Mouse (Mus musculus): ENCODE results near the gene Slc35b1. TPM values are rescaled to one million over a fixed set of nuclear protein-coding genes. Genes with fewer than 3 reads are reported as not detected.

Slc35b1 gene
- polyA plus RNA-seq, 1 experiment from 2014 or later, result 130 TPM

GRCm38 (mm10) chr11:95387354-95387753 lies 2.9 kb downstream of the Slc35b1 start:
- ATAC-seq (ENCODE audit: low FRiP score) (no peak), DNase-seq (ENCODE audit: low spot score, missing footprints) (no peak)
- no peak overlapping the region for H3K4me3 ChIP-seq (ENCODE audit: low read depth, low read length)
- WGBS, result 92% methylated on average over 7 of the region's 7 CpGs
- H3K27ac ChIP-seq (ENCODE audit: low read depth, low read length), result no peak overlapping the region
- H3K4me2 ChIP-seq, result no peak overlapping the region
- H3K27me3 ChIP-seq (ENCODE audit: control insufficient read depth, insufficient read depth, low read length), result no peaks in the 10 kb centered on the region
- H3K9me3 ChIP-seq (ENCODE audit: control insufficient read depth, low read length), result no peaks in the 10 kb centered on the region
- no peak overlapping the region for H3K9ac ChIP-seq (ENCODE audit: low read length)
- peaks cover 13% of the 10 kb centered on the region for H3K4me1 ChIP-seq (ENCODE audit: control insufficient read depth, insufficient read depth, low read length)
- peaks cover 14% of the 10 kb centered on the region for H3K36me3 ChIP-seq (ENCODE audit: control insufficient read depth, insufficient read depth, low read length)

GRCm38 (mm10) chr11:95389006-95389405 lies 4.5 kb downstream of the Slc35b1 start:
- 79% methylated on average over 3 of the region's 3 CpGs for WGBS
- Histone ChIP-seq H3K9me3 (ENCODE audit: control insufficient read depth, low read length) (no peaks in the 10 kb centered on the region), H3K4me3 (ENCODE audit: low read depth, low read length) (no peak overlapping the region), H3K36me3 (ENCODE audit: control insufficient read depth, insufficient read depth, low read length) (peaks cover 14% of the 10 kb centered on the region), H3K4me1 (ENCODE audit: control insufficient read depth, insufficient read depth, low read length) (peaks cover 13% of the 10 kb centered on the region), H3K9ac (ENCODE audit: low read length) (no peak overlapping the region), H3K27ac (ENCODE audit: low read depth, low read length) (no peak overlapping the region), H3K4me2 (no peak overlapping the region), H3K27me3 (ENCODE audit: control insufficient read depth, insufficient read depth, low read length) (no peaks in the 10 kb centered on the region)
- no peak for ATAC-seq (ENCODE audit: low FRiP score)
- no peak for DNase-seq (ENCODE audit: low spot score, missing footprints)

GRCm38 (mm10) chr11:95390420-95390819 lies 5.9 kb downstream of the Slc35b1 start:
- peak; percentile 77 for DNase-seq (ENCODE audit: low spot score, missing footprints)
- Histone ChIP-seq H3K4me2 (no peak overlapping the region), H3K27me3 (ENCODE audit: control insufficient read depth, insufficient read depth, low read length) (no peaks in the 10 kb centered on the region), H3K36me3 (ENCODE audit: control insufficient read depth, insufficient read depth, low read length) (peaks cover 14% of the 10 kb centered on the region), H3K4me3 (ENCODE audit: low read depth, low read length) (no peak overlapping the region), H3K27ac (ENCODE audit: low read depth, low read length) (no peak overlapping the region), H3K9ac (ENCODE audit: low read length) (no peak overlapping the region), H3K4me1 (ENCODE audit: control insufficient read depth, insufficient read depth, low read length) (peaks cover 12% of the 10 kb centered on the region), H3K9me3 (ENCODE audit: control insufficient read depth, low read length) (no peaks in the 10 kb centered on the region)
- no peak for ATAC-seq (ENCODE audit: low FRiP score)
- WGBS, result 93% methylated on average over 6 of the region's 6 CpGs

GRCm38 (mm10) chr11:95391201-95391600 lies 6.7 kb downstream of the Slc35b1 start:
- Histone ChIP-seq H3K4me3 (ENCODE audit: low read depth, low read length) (no peak overlapping the region), H3K9ac (ENCODE audit: low read length) (no peak overlapping the region), H3K4me1 (ENCODE audit: control insufficient read depth, insufficient read depth, low read length) (peaks cover 4% of the 10 kb centered on the region), H3K27ac (ENCODE audit: low read depth, low read length) (no peak overlapping the region), H3K27me3 (ENCODE audit: control insufficient read depth, insufficient read depth, low read length) (no peaks in the 10 kb centered on the region), H3K4me2 (no peak overlapping the region), H3K36me3 (ENCODE audit: control insufficient read depth, insufficient read depth, low read length) (peaks cover 14% of the 10 kb centered on the region), H3K9me3 (ENCODE audit: control insufficient read depth, low read length) (no peaks in the 10 kb centered on the region)
- WGBS, result 72% methylated on average over 4 of the region's 4 CpGs
- DNase-seq (ENCODE audit: low spot score, missing footprints) (peak; percentile 78), ATAC-seq (ENCODE audit: low FRiP score) (no peak)

- ATAC-seq (ENCODE audit: low FRiP score) (no peak), DNase-seq (ENCODE audit: low spot score, missing footprints) (no peak)
- no peak overlapping the region for H3K27ac ChIP-seq (ENCODE audit: low read depth, low read length)
- no peak overlapping the region for H3K4me3 ChIP-seq (ENCODE audit: low read depth, low read length)
- H3K9me3 ChIP-seq (ENCODE audit: control insufficient read depth, low read length), result no peaks in the 10 kb centered on the region
- peaks cover 14% of the 10 kb centered on the region for H3K36me3 ChIP-seq (ENCODE audit: control insufficient read depth, insufficient read depth, low read length)
- H3K9ac ChIP-seq (ENCODE audit: low read length), result no peak overlapping the region
- no peak overlapping the region for H3K4me2 ChIP-seq
- no peaks in the 10 kb centered on the region for H3K27me3 ChIP-seq (ENCODE audit: control insufficient read depth, insufficient read depth, low read length)
- no peaks in the 10 kb centered on the region for H3K4me1 ChIP-seq (ENCODE audit: control insufficient read depth, insufficient read depth, low read length)
- WGBS, result 75% methylated on average over 5 of the region's 5 CpGs
Measured at GRCm38 (mm10) chr11:95391743-95392142, 7.3 kb downstream of the Slc35b1 start.

GRCm38 (mm10) chr11:95392223-95392667 lies 7.8 kb downstream of the Slc35b1 start:
- H3K4me1 ChIP-seq (ENCODE audit: control insufficient read depth, insufficient read depth, low read length), result no peaks in the 10 kb centered on the region
- peaks cover 14% of the 10 kb centered on the region for H3K36me3 ChIP-seq (ENCODE audit: control insufficient read depth, insufficient read depth, low read length)
- 61% methylated on average over 7 of the region's 7 CpGs for WGBS
- H3K27ac ChIP-seq (ENCODE audit: low read depth, low read length), result no peak overlapping the region
- ATAC-seq (ENCODE audit: low FRiP score) (no peak), DNase-seq (ENCODE audit: low spot score, missing footprints) (no peak)
- H3K4me3 ChIP-seq (ENCODE audit: low read depth, low read length), result no peak overlapping the region
- H3K9ac ChIP-seq (ENCODE audit: low read length), result no peak overlapping the region
- no peaks in the 10 kb centered on the region for H3K27me3 ChIP-seq (ENCODE audit: control insufficient read depth, insufficient read depth, low read length)
- H3K9me3 ChIP-seq (ENCODE audit: control insufficient read depth, low read length), result no peaks in the 10 kb centered on the region
- H3K4me2 ChIP-seq, result no peak overlapping the region

GRCm38 (mm10) chr11:95392708-95393499 lies 8.4 kb downstream of the Slc35b1 start:
- WGBS, result 76% methylated on average over 11 of the region's 11 CpGs
- ATAC-seq (ENCODE audit: low FRiP score), result no peak
- Histone ChIP-seq H3K4me1 (ENCODE audit: control insufficient read depth, insufficient read depth, low read length) (no peaks in the 10 kb centered on the region), H3K4me3 (ENCODE audit: low read depth, low read length) (no peak overlapping the region), H3K27me3 (ENCODE audit: control insufficient read depth, insufficient read depth, low read length) (no peaks in the 10 kb centered on the region), H3K9me3 (ENCODE audit: control insufficient read depth, low read length) (no peaks in the 10 kb centered on the region), H3K9ac (ENCODE audit: low read length) (no peak overlapping the region), H3K36me3 (ENCODE audit: control insufficient read depth, insufficient read depth, low read length) (peaks cover 12% of the 10 kb centered on the region), H3K4me2 (no peak overlapping the region), H3K27ac (ENCODE audit: low read depth, low read length) (no peak overlapping the region)
- no peak for DNase-seq (ENCODE audit: low spot score, missing footprints)

- no peak overlapping the region for H3K9ac ChIP-seq (ENCODE audit: low read length)
- H3K4me2 ChIP-seq, result no peak overlapping the region
- no peaks in the 10 kb centered on the region for H3K27me3 ChIP-seq (ENCODE audit: control insufficient read depth, insufficient read depth, low read length)
- DNase-seq (ENCODE audit: low spot score, missing footprints) (peak; percentile 62), ATAC-seq (ENCODE audit: low FRiP score) (no peak)
- H3K36me3 ChIP-seq (ENCODE audit: control insufficient read depth, insufficient read depth, low read length), result peaks cover 12% of the 10 kb centered on the region
- H3K4me3 ChIP-seq (ENCODE audit: low read depth, low read length), result no peak overlapping the region
- H3K9me3 ChIP-seq (ENCODE audit: control insufficient read depth, low read length), result no peaks in the 10 kb centered on the region
- WGBS, result 25% methylated on average over 5 of the region's 5 CpGs
- H3K4me1 ChIP-seq (ENCODE audit: control insufficient read depth, insufficient read depth, low read length), result no peaks in the 10 kb centered on the region
- H3K27ac ChIP-seq (ENCODE audit: low read depth, low read length), result no peak overlapping the region
Measured at GRCm38 (mm10) chr11:95393500-95393816, 9.0 kb downstream of the Slc35b1 start.

GRCm38 (mm10) chr11:95394112-95394511 lies 9.6 kb downstream of the Slc35b1 start:
- no peak for DNase-seq (ENCODE audit: low spot score, missing footprints)
- no peaks in the 10 kb centered on the region for H3K9me3 ChIP-seq (ENCODE audit: control insufficient read depth, low read length)
- H3K4me1 ChIP-seq (ENCODE audit: control insufficient read depth, insufficient read depth, low read length), result no peaks in the 10 kb centered on the region
- no peak overlapping the region for H3K27ac ChIP-seq (ENCODE audit: low read depth, low read length)
- H3K4me2 ChIP-seq, result no peak overlapping the region
- WGBS, result 58% methylated on average over 5 of the region's 5 CpGs
- no peaks in the 10 kb centered on the region for H3K27me3 ChIP-seq (ENCODE audit: control insufficient read depth, insufficient read depth, low read length)
- peaks cover 11% of the 10 kb centered on the region for H3K36me3 ChIP-seq (ENCODE audit: control insufficient read depth, insufficient read depth, low read length)
- H3K4me3 ChIP-seq (ENCODE audit: low read depth, low read length), result no peak overlapping the region
- no peak for ATAC-seq (ENCODE audit: low FRiP score)
- no peak overlapping the region for H3K9ac ChIP-seq (ENCODE audit: low read length)
